Mouse (Mus musculus) cortical plate, adult 2 months (tissue): ENCODE measurements at regions not wholly inside any gene's neighbourhood (a gene's known extent, or its start where the extent isn't known, plus 50 kb on each side); places are given as distances from the start of the nearest gene placed in this dataset.
A peak's percentile ranks its signal among the peaks of the same experiment; 100 is the strongest.

ENCODE experiments used
- H3K27ac ChIP-seq: fragments of 200-500 bp; 2 replicates; pipeline ENCODE4 v1.5.1; 2012; ENCODE audit warnings: low read length, control low read depth, inconsistent platforms; ENCODE audit not compliant: insufficient read depth
- H3K4me1 ChIP-seq: fragments of 200-500 bp; 2 replicates; pipeline ENCODE4 v1.6.1; 2011; ENCODE audit warnings: low read length; ENCODE audit not compliant: control insufficient read depth, insufficient read depth
- H3K4me3 ChIP-seq: fragments of 200-500 bp; 2 replicates; pipeline ENCODE4 v1.5.1; 2011; ENCODE audit warnings: mild to moderate bottlenecking, low read length, control low read depth; ENCODE audit not compliant: insufficient read depth
- CTCF ChIP-seq: fragments of 200-500 bp; IDR thresholded peaks from 2 replicates; pipeline ENCODE4 v1.5.1; 2011; ENCODE audit warnings: mild to moderate bottlenecking, control low read depth, low read length; ENCODE audit not compliant: insufficient read depth; ENCODE audit errors: extremely low read depth
- POLR2A ChIP-seq: fragments of 200-500 bp; IDR thresholded peaks from 2 replicates; pipeline ENCODE4 v1.6.1; 2011; ENCODE audit warnings: mild to moderate bottlenecking, low read length, control low read depth; ENCODE audit not compliant: insufficient read depth; ENCODE audit errors: extremely low read depth

DNA sequence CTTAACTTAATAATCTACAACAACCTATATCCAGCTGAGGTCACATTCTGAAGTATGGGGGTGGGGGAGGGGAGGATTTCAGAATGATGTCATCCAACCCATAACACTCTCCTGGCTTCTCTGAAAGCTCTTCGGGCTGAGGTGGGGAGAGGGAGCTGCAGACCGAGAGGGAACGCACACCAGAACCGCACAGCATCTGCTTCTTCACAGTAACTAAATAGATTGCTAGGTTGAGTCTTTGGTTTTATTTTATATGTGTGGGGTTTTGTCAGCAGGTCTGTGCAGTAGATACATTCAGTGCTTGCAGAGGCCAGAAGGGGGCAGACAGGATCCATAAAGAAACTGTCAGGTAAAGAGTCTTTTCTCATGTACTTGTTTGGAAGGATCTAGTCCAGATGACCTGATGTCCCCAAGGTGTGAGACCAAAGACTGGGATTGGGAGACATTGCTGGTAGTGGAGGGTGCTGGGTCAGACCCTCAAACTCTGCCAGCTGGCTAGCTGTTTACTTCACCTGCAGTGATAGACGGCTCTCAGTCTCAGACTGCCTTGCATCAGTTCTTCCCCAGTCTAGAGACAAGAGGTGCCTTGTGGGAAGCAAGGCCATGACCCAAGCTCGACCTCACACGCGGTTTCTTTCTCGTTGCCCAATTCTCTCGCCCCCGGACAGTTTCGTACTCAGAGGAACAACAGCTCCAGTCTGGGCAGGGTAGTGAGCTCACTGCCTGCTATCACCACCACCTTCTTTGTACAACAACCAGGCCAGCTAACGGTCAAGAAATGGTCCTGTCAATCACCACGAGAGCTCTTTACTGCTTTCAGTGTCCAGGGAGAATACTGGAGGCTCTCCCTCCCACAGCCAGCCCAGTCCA lies 83.2 kb upstream of the C1qtnf3 start:
- TF ChIP-seq POLR2A (no peak), CTCF (0 out of 2 replicates have a peak, but pooled peaks have one; percentile 8)
- no peak overlapping the region for H3K27ac ChIP-seq
- no peak overlapping the region for H3K4me3 ChIP-seq
- H3K4me1 ChIP-seq: peaks cover 2% of the 10 kb centered on the region; the same call in 1 of the 2 replicates

GRCm38 (mm10) chr15:10869879-10870278 lies 82.3 kb upstream of the C1qtnf3 start:
- H3K27ac ChIP-seq: no peak overlapping the region
- TF ChIP-seq CTCF: no peak
- TF ChIP-seq POLR2A: no peak
- H3K4me3 ChIP-seq: no peak overlapping the region
- H3K4me1 ChIP-seq: peaks cover 2% of the 10 kb centered on the region; the same call in 1 of the 2 replicates

GRCm38 (mm10) chr15:10872322-10872967 lies 79.7 kb upstream of the C1qtnf3 start:
- Histone ChIP-seq H3K4me1 (no peaks in the 10 kb centered on the region), H3K4me3 (no peak overlapping the region), H3K27ac (no peak overlapping the region)
- TF ChIP-seq CTCF (peak; percentile 61), POLR2A (no peak)

DNA sequence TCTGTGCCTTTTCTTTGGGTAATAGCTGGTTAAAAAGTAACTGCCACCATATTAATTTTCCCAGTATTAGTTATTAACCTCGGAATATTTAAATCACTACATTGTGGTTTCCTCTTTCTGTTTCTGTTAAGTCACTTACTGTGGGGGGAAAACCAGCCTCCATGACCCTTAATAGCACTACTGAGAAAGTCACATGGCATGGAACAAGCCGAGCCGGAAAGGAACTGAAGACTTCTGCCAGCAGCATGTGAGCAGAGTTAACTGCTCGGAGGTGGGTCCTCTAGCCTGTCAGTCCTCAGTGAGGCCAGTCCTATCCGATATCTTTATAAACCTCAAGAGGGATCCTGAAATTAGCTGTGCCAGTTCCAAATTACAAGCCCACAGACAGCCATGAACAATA lies 75.8 kb upstream of the C1qtnf3 start:
- Histone ChIP-seq H3K4me3 (no peak overlapping the region), H3K4me1 (no peaks in the 10 kb centered on the region), H3K27ac (no peak overlapping the region)
- TF ChIP-seq POLR2A (no peak), CTCF (no peak)

GRCm38 (mm10) chr15:10881726-10882125 lies 70.4 kb upstream of the C1qtnf3 start:
- no peak overlapping the region for H3K27ac ChIP-seq
- no peak overlapping the region for H3K4me3 ChIP-seq
- TF ChIP-seq CTCF (no peak), POLR2A (no peak)
- H3K4me1 ChIP-seq: no peaks in the 10 kb centered on the region

- TF ChIP-seq CTCF (no peak), POLR2A (no peak)
- no peaks in the 10 kb centered on the region for H3K4me1 ChIP-seq
- no peak overlapping the region for H3K27ac ChIP-seq
- no peak overlapping the region for H3K4me3 ChIP-seq
Measured at GRCm38 (mm10) chr15:10887990-10888389, 64.1 kb upstream of the C1qtnf3 start.

GRCm38 (mm10) chr15:10890220-10890921 lies 61.8 kb upstream of the C1qtnf3 start:
- no peak for TF ChIP-seq POLR2A
- no peak for TF ChIP-seq CTCF
- Histone ChIP-seq H3K4me1 (no peaks in the 10 kb centered on the region), H3K27ac (no peak overlapping the region), H3K4me3 (no peak overlapping the region)

GRCm38 (mm10) chr15:10898309-10898708 lies 53.8 kb upstream of the C1qtnf3 start:
- Histone ChIP-seq H3K4me3 (no peak overlapping the region), H3K27ac (no peak overlapping the region), H3K4me1 (no peaks in the 10 kb centered on the region)
- TF ChIP-seq CTCF (no peak), POLR2A (no peak)

- Histone ChIP-seq H3K4me1 (no peaks in the 10 kb centered on the region), H3K27ac (no peak overlapping the region), H3K4me3 (no peak overlapping the region)
- no peak for TF ChIP-seq POLR2A
- no peak for TF ChIP-seq CTCF
Measured at GRCm38 (mm10) chr15:10898715-10899486, 53.2 kb upstream of the C1qtnf3 start.
